Mouse (Mus musculus) retina, postnatal 7 days (tissue): ENCODE results near the gene Mcts1.

Experiments
- DNase-seq: peaks from one replicate; pipeline ENCODE4 v3.0.0-alpha.2; 2012; ENCODE audit warnings: low read depth, low spot score

Gene Mcts1

GRCm38 (mm10) chrX:38654681-38655080 lies 54.3 kb downstream of the Mcts1 start:
- no peak for DNase-seq

GRCm38 (mm10) chrX:38656206-38656883 lies 56.0 kb downstream of the Mcts1 start:
- no peak for DNase-seq
